Mouse (Mus musculus): Measurements from ENCODE around the gene Pfkfb2.
"Not testable (repeated sequence)": the region's sequence is repeated elsewhere in the genome, so short reads cannot be mapped to it uniquely, and the experiment has no call there.

Gene Pfkfb2

DNA sequence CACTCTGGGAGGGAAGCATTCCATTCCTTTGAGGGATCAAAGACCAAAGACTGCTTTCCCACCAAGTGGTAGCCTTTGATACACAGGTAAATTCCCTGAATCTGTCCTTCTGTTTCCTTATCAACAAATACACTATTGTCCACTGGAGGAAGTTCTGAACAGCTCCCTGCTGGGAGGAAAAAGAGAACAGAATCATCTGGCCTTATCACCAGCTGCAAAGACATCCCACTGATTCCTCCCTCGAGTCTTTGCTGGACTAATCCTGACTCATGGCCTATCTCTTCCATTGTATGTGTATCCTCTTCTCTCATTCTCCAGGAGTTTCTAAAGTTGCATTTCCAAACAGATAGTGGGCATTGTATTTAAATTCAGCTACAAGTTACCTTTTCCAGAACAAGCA, 45.1 kb downstream of the Pfkfb2 start:
- no peaks in the 10 kb centered on the region for H3K27me3 ChIP-seq (ENCODE audit: control insufficient read depth, insufficient read depth, low read length, poor library complexity, severe bottlenecking)
- no peaks in the 10 kb centered on the region for H3K36me3 ChIP-seq (ENCODE audit: control insufficient read depth, insufficient read depth, low read length, poor library complexity, severe bottlenecking)
- no peak for DNase-seq (ENCODE audit: low read depth, low spot score)

DNA sequence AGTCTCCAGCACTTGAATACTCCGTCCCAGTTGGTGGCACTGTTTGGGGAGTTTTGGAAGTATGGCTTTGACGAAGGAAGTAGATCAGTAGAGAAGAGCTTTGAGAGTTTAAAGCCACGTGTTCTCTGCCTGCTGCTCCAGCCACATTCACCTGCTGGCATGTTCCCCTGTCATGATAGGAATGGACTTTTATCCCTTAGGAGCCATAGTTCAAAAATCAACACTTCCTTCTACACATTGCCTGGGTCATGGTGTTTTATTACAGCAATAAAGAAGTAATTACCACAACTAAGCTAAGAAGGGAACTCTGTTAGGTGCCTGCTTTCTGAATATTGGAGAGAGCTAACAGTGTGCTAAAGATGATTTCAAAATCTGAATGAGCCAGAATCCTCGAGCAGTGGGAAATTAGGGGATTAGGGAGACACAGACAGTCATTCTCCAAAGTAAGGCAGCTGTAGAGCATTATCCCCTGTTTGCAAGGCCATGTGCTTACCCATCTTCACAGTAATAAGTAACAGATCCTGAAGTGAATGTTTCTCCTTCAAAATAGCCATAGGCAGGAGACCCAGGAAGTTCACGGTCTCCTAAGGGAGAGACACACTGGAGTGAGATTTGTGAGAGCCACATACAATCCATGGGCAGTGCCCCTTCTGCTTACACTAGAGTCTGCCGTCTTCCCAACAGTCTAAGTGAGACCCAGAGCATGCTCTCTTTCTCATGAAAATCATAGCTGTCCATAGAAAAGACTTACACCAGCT, 47.2 kb downstream of the Pfkfb2 start:
- no peaks in the 10 kb centered on the region for H3K36me3 ChIP-seq (ENCODE audit: control insufficient read depth, insufficient read depth, low read length, poor library complexity, severe bottlenecking)
- DNase-seq (ENCODE audit: low read depth, low spot score), result no peak
- no peaks in the 10 kb centered on the region for H3K27me3 ChIP-seq (ENCODE audit: control insufficient read depth, insufficient read depth, low read length, poor library complexity, severe bottlenecking)

GRCm38 (mm10) chr1:130681075-130681474, 48.0 kb downstream of the Pfkfb2 start:
- Histone ChIP-seq H3K36me3 (ENCODE audit: control insufficient read depth, insufficient read depth, low read length, poor library complexity, severe bottlenecking) (no peaks in the 10 kb centered on the region), H3K27me3 (ENCODE audit: control insufficient read depth, insufficient read depth, low read length, poor library complexity, severe bottlenecking) (no peaks in the 10 kb centered on the region)
- DNase-seq (ENCODE audit: low read depth, low spot score), result no peak

DNA sequence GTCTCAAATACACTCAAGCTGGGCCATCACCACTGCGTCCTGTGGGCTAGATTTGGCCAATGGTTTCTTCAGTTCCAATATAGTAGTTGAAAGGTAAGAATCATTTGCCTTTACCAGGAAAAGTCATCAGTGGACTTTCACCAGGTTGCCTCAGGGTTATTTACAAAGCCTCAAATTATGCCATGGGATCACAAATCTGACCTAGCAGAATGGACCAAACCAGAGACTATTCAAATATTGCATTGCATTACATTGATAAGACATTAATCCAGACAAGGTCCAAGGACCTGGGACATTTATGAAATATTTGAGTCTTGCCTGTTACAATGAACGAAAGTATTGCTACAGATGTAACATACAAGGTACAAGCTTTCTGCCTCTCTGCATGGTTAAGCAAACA, 50.5 kb downstream of the Pfkfb2 start:
- Histone ChIP-seq H3K36me3 (ENCODE audit: control insufficient read depth, insufficient read depth, low read length, poor library complexity, severe bottlenecking) (no peaks in the 10 kb centered on the region), H3K27me3 (ENCODE audit: control insufficient read depth, insufficient read depth, low read length, poor library complexity, severe bottlenecking) (no peaks in the 10 kb centered on the region)
- DNase-seq (ENCODE audit: low read depth, low spot score), result no peak

- DNase-seq (ENCODE audit: low read depth, low spot score); H3K27me3 ChIP-seq (ENCODE audit: control insufficient read depth, insufficient read depth, low read length, poor library complexity, severe bottlenecking); H3K36me3 ChIP-seq (ENCODE audit: control insufficient read depth, insufficient read depth, low read length, poor library complexity, severe bottlenecking): not testable (repeated sequence)
These were observed 65.5 kb downstream of the Pfkfb2 start for GRCm38 (mm10) chr1:130663576-130663975.

DNA sequence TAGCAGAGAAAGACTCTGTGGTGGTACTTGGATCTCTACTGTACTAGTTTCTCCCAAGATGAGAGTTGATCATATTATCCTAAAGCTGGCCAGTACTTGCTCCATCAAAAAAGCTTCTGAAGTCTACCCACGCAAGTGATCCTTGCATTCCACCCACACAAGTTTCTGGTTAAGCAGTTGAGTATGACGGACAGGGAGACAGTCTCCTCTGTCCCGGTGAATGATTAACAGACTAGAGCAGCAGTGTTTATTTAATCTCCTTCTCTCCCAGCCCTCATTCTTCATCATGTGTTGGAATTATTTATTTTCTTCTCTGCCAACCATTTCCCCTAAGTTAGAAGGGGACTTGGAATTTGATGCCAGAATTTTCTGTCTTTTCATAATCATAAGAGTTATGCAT, 67.6 kb downstream of the Pfkfb2 start, which contains the start of gene C4bp:
Gene C4bp (minus strand): TSS at position 179 of the 400 bp plus-strand sequence.
- DNase-seq (ENCODE audit: low read depth, low spot score), result no peak
- no peaks in the 10 kb centered on the region for H3K36me3 ChIP-seq (ENCODE audit: control insufficient read depth, insufficient read depth, low read length, poor library complexity, severe bottlenecking)

DNA sequence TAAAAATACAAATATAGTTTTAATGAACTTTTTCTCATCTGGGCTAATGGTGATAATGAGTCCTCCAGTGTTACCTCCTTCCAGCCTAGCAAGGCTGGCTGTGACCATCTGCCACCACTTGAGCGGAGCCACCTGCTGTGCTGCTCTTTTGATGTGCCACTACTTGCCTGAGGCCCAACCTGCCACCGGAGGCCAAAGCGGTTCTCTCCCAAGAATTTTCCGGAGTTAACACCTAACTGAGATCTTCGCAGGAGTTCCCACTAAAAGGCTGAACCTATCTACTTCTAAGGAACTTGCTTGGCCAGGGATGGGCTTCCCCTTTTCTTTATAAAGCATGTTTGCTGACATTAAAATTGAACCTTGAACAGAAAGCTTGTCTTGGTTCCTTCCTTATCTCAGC, 69.4 kb downstream of the Pfkfb2 start:
- H3K36me3 ChIP-seq (ENCODE audit: control insufficient read depth, insufficient read depth, low read length, poor library complexity, severe bottlenecking); DNase-seq (ENCODE audit: low read depth, low spot score); H3K27me3 ChIP-seq (ENCODE audit: control insufficient read depth, insufficient read depth, low read length, poor library complexity, severe bottlenecking): not testable (repeated sequence)

More for the DNA sequence above, 67.6 kb downstream of the Pfkfb2 start, which contains the start of gene C4bp:
- H3K27me3 ChIP-seq (ENCODE audit: control insufficient read depth, insufficient read depth, low read length, poor library complexity, severe bottlenecking), result no peaks in the 10 kb centered on the region

DNA sequence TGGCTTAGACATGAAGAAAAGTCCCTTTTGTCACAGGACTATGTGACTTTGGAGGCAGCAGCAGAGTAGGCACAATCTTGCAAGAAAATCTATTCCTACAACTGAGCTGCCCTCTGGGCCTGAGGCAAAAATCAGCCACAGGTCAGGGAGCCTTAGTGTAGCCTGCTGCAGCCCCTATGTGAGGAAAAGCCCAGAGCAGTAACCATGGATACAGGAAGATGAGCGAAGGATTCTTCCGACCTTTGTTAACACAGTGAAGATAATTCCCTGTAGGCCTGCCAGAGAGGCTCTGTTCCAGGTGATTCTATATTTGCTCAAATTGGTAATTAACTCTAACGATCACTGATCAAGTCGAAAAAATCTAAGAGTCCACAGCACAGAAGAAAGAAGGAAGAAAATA, 85.0 kb downstream of the Pfkfb2 start:
- Histone ChIP-seq H3K27me3 (ENCODE audit: control insufficient read depth, insufficient read depth, low read length, poor library complexity, severe bottlenecking) (no peaks in the 10 kb centered on the region), H3K36me3 (ENCODE audit: control insufficient read depth, insufficient read depth, low read length, poor library complexity, severe bottlenecking) (no peaks in the 10 kb centered on the region)
- no peak for DNase-seq (ENCODE audit: low read depth, low spot score)

- no peaks in the 10 kb centered on the region for H3K36me3 ChIP-seq (ENCODE audit: control insufficient read depth, insufficient read depth, low read length, poor library complexity, severe bottlenecking)
- H3K27me3 ChIP-seq (ENCODE audit: control insufficient read depth, insufficient read depth, low read length, poor library complexity, severe bottlenecking), result no peaks in the 10 kb centered on the region
- DNase-seq (ENCODE audit: low read depth, low spot score), result no peak
These were observed 88.1 kb downstream of the Pfkfb2 start for GRCm38 (mm10) chr1:130640967-130641366.
